9 mouse cellular contexts compared by ENCODE assay signal in the genomic region with DNA sequence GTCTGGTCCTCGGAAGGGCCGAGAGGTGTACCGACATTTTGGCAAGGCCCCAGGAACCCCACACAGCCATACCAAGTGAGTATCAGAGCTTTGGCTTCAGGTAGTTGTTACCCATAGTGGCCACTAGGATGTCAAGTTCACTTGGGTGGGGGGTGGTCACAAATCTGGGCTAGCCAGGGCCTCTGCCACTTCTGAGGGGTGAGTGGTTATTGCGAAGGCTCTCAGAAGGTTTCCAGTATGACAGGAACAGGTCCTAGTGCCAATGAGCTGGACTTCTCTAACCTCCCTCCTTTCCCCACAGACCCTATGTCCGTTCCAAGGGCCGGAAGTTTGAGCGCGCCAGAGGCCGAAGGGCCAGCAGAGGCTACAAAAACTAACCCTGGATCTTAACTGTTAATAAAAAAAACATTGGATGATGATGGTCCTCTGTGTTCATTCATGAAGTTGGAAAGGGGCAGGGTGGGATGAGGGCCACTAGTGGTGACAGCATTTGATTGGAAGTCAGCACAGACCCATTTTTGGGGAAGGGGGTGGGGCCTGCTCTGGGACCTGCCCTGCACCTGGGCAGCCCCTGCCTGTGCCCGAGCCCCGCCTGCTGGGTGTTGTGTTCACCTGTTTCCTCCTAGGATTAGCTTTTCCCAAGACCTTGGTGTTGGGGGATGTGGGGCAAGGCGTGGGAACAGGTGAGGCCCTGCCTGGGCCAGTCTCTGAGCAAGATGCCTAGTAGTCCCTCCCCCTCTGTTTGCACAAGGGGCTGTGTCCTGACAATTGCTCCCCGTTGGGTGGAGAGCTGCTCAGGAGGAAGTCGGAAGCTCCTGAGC. TPM values are rescaled to one million over a fixed set of nuclear protein-coding genes. Genes with fewer than 3 reads are reported as not detected.
DNase-seq lines count a peak whose midpoint lies in the region; ATAC-seq and TF ChIP-seq lines count a peak whose summit lies in the region.
"Had no signal": no experiment of that assay in that cellular context is flagged by ENCODE, and none has a peak within 500 bp of the region (broad histone marks: within the 10 kb centered on the region; RNA-seq: fewer than 3 reads in every experiment).

A gene (plus strand): TSS at position 800 of the 821 bp plus-strand sequence.

- no peak within 1 kb of the TSS for H3K9ac ChIP-seq in lung, embryonic 16.5 days (ENCODE audit: low read length)

- 0 out of 2 replicates have a peak, but pooled peaks cover 3% of the 10 kb centered on the region for H3K4me1 ChIP-seq in embryonic fibroblast, embryonic 13.5 days (ENCODE audit: control insufficient read depth, insufficient read depth, low read length)
- H3K4me1 ChIP-seq in lung, embryonic 16.5 days (replicated peaks; ENCODE audit: control insufficient read depth, insufficient read depth, low read length) = peaks cover 22% of the 10 kb centered on the region

- H3K36me3 ChIP-seq in lung, embryonic 16.5 days (ENCODE audit: control insufficient read depth, insufficient read depth, low read length) = peaks cover 35% of the 10 kb centered on the region

- ATAC-seq in CD4-positive, CD25-positive, alpha-beta regulatory T cell, adult 4 months = no peak
- no peak for ATAC-seq in lung, embryonic 16.5 days (ENCODE audit: low read depth)

- no peaks in the 10 kb centered on the region for H3K9me3 ChIP-seq in lung, embryonic 16.5 days (ENCODE audit: control insufficient read depth, low read length)

- TF ChIP-seq POLR2A in embryonic fibroblast, embryonic 13.5 days (IDR thresholded peaks at IDR 0.05; ENCODE audit: low read depth, low read length) = no peak

- H3K27me3 ChIP-seq in lung, embryonic 16.5 days (ENCODE audit: control insufficient read depth, insufficient read depth, low read depth, low read length) = no peaks in the 10 kb centered on the region

- no peak within 1 kb of the TSS for H3K4me2 ChIP-seq in lung, embryonic 16.5 days (ENCODE audit: low read depth, low read length)

- no peak within 1 kb of the TSS for H3K27ac ChIP-seq in left cerebral cortex, adult 2 months
- H3K27ac ChIP-seq in embryonic fibroblast, embryonic 13.5 days (ENCODE audit: insufficient read depth, low read length) = no peak within 1 kb of the TSS
- H3K27ac ChIP-seq in lung, embryonic 16.5 days (ENCODE audit: low read length) = peak within 1 kb of the TSS; percentile 2; the same call in 1 of the 2 replicates

- 68% methylated on average over 14 of the region's 14 CpGs for WGBS in lung, embryonic 16.5 days

- DNase-seq in CD4-positive, CD25-positive, alpha-beta regulatory T cell, adult 2 months (ENCODE audit: low read depth, low spot score) = peak; percentile 38
- peak in 1 of 2 experiments; percentile 7 for DNase-seq in left cerebral cortex, adult 2 months (ENCODE audit: extremely low spot score in 1 of 2, low spot score in 2 of 2)
- DNase-seq in left cerebral cortex, adult 8-10 months (ENCODE audit: low spot score in 2 of 2) = no peak
- no peak for DNase-seq in left cerebral cortex, postnatal 4 days
- no peak for DNase-seq in kidney, adult 8-10 months
- DNase-seq: heart, postnatal 10 days had no signal

- intact Hi-C loops in left cerebral cortex, adult 2 months (cut with DNase I) = no loop called here
- intact Hi-C loops in left cerebral cortex, postnatal 4 days (cut with DNase I) = loop anchor here (5.0 kb wide), 1 partner anchor 77 kb away; no protein-coding TSS in a partner anchor

- no peak within 1 kb of the TSS for H3K4me3 ChIP-seq in left cerebral cortex, adult 2 months
- H3K4me3 ChIP-seq in embryonic fibroblast, embryonic 13.5 days (ENCODE audit: insufficient read depth, low read length) = 0 out of 2 replicates have a peak within 1 kb of the TSS, but pooled peaks have one; percentile 90
- no peak within 1 kb of the TSS for H3K4me3 ChIP-seq in lung, embryonic 16.5 days (ENCODE audit: low read length)

- TF ChIP-seq CTCF in left cerebral cortex, adult 2 months (IDR thresholded peaks at IDR 0.05) = peak; percentile 28
- no peak for TF ChIP-seq CTCF in embryonic fibroblast, embryonic 13.5 days (IDR thresholded peaks at IDR 0.05; ENCODE audit: borderline replicate concordance, insufficient read depth, low read length)

RNA-seq across cellular contexts. Expression of the gene that starts here (rescaled TPM):
- polyA plus RNA-seq in CD4-positive, CD25-positive, alpha-beta regulatory T cell, adult 4 months (2017; shearing (Covaris generic)) = not detected
- under 1 TPM; 0.37 to 0.41 TPM for total RNA-seq in left cerebral cortex, adult 2 months (2021)
- total RNA-seq in left cerebral cortex, adult 8-10 months (2022) = under 1 TPM in 1 of 4 experiments, not detected in 3; 0.14 TPM
- polyA plus RNA-seq in embryonic fibroblast, embryonic 13.5 days (2011; ENCODE audit: insufficient read length, low read depth, missing spikeins) = not detected in 2 replicates
- 2.0 and 2.1 TPM in 2 replicates for polyA plus RNA-seq in lung, embryonic 16.5 days (2015; fragmentation: Nextera tagmentation; extraction: Ambion mirVana)
- 1 to 10 TPM in 1 of 2 experiments, under 1 TPM in 1; 0.62 to 1.1 TPM for total RNA-seq in left cerebral cortex, postnatal 4 days (2021)
